Mouse (Mus musculus): ENCODE measurements around the gene Fa2h.

DNA sequence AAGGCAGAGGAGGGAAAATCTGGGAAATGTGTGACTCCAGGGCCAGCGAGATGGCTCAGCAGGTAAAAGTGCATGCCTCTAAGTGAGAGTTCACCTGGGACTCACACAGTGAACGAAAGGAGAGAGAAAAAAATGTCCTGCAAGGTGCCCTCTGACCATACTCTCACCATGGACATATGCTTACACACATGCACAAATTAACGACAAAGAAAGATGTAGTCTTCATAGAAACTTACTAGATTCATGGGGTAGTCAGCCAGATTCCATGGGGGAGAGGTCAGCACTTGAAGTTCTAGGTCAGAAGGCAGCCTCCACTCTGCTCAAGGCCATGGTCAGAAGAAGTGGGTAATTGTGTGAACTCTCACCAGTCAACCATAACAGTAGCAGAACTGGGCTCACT lies 53.4 kb downstream of the Fa2h start:
- TF ChIP-seq CTCF (IDR thresholded peaks at IDR 0.05; ENCODE audit: borderline replicate concordance, insufficient read depth, low read length) (no peak), POLR2A (IDR thresholded peaks at IDR 0.05; ENCODE audit: low read depth, low read length) (no peak)

All from embryonic fibroblast, embryonic 13.5 days (primary cell).